Mouse (Mus musculus): Measurements from ENCODE around the gene Stx7.

- no peak for TF ChIP-seq CTCF (IDR thresholded peaks at IDR 0.05; ENCODE audit: insufficient read depth, low read depth, low read length)
- TF ChIP-seq POLR2A (IDR thresholded peaks at IDR 0.05; ENCODE audit: insufficient read depth, low read depth, low read length): no peak
Observed at GRCm38 (mm10) chr10:24224591-24224990, 75.5 kb downstream of the Stx7 start.
